Mouse (Mus musculus): ENCODE data around the gene Immp1l. TPM values are rescaled to one million over a fixed set of nuclear protein-coding genes. Genes with fewer than 3 reads are reported as not detected.

Gene Immp1l
- polyA plus RNA-seq, 1 experiment from 2014 or later: 111 TPM

- 92% methylated on average over 1 of the region's 1 CpGs for WGBS (ENCODE audit: insufficient replicate concordance)
- no peaks in the 10 kb centered on the region for H3K27me3 ChIP-seq (ENCODE audit: control insufficient read depth, insufficient read depth, low read length)
- H3K9ac ChIP-seq (ENCODE audit: low read depth, low read length): no peak overlapping the region
- H3K4me3 ChIP-seq (ENCODE audit: low read depth, low read length): no peak overlapping the region
- ATAC-seq (replicated peaks; ENCODE audit: insufficient number of reproducible peaks, low FRiP score, low TSS enrichment): no peak
- no peaks in the 10 kb centered on the region for H3K9me3 ChIP-seq (replicated peaks; ENCODE audit: control insufficient read depth, low read length)
- H3K4me2 ChIP-seq: no peak overlapping the region
- no peak overlapping the region for H3K27ac ChIP-seq (ENCODE audit: low read depth, low read length)
- no peaks in the 10 kb centered on the region for H3K4me1 ChIP-seq (ENCODE audit: control insufficient read depth, insufficient read depth, low read length)
- H3K36me3 ChIP-seq (ENCODE audit: control insufficient read depth, insufficient read depth, low read length): no peaks in the 10 kb centered on the region
These were observed 12.2 kb downstream of the Immp1l start for GRCm38 (mm10) chr2:105916671-105917070.

- Histone ChIP-seq H3K4me2 (no peak overlapping the region), H3K9ac (ENCODE audit: low read depth, low read length) (no peak overlapping the region), H3K27ac (ENCODE audit: low read depth, low read length) (no peak overlapping the region), H3K9me3 (replicated peaks; ENCODE audit: control insufficient read depth, low read length) (no peaks in the 10 kb centered on the region), H3K27me3 (ENCODE audit: control insufficient read depth, insufficient read depth, low read length) (no peaks in the 10 kb centered on the region), H3K4me1 (ENCODE audit: control insufficient read depth, insufficient read depth, low read length) (no peaks in the 10 kb centered on the region), H3K4me3 (ENCODE audit: low read depth, low read length) (no peak overlapping the region), H3K36me3 (ENCODE audit: control insufficient read depth, insufficient read depth, low read length) (no peaks in the 10 kb centered on the region)
- ATAC-seq (replicated peaks; ENCODE audit: insufficient number of reproducible peaks, low FRiP score, low TSS enrichment): no peak
- WGBS (ENCODE audit: insufficient replicate concordance): 74% methylated on average over 5 of the region's 5 CpGs
These were observed 13.3 kb downstream of the Immp1l start for GRCm38 (mm10) chr2:105917623-105918346.

- H3K36me3 ChIP-seq (ENCODE audit: control insufficient read depth, insufficient read depth, low read length): no peaks in the 10 kb centered on the region
- H3K9ac ChIP-seq (ENCODE audit: low read depth, low read length): no peak overlapping the region
- H3K9me3 ChIP-seq (replicated peaks; ENCODE audit: control insufficient read depth, low read length): no peaks in the 10 kb centered on the region
- ATAC-seq (replicated peaks; ENCODE audit: insufficient number of reproducible peaks, low FRiP score, low TSS enrichment): no peak
- H3K4me1 ChIP-seq (ENCODE audit: control insufficient read depth, insufficient read depth, low read length): peaks cover 5% of the 10 kb centered on the region; the same call in 1 of the 2 replicates
- no peaks in the 10 kb centered on the region for H3K27me3 ChIP-seq (ENCODE audit: control insufficient read depth, insufficient read depth, low read length)
- WGBS (ENCODE audit: insufficient replicate concordance): 93% methylated on average over 2 of the region's 2 CpGs
- no peak overlapping the region for H3K4me2 ChIP-seq
- H3K27ac ChIP-seq (ENCODE audit: low read depth, low read length): no peak overlapping the region
- no peak overlapping the region for H3K4me3 ChIP-seq (ENCODE audit: low read depth, low read length)
These were observed 45.7 kb downstream of the Immp1l start for GRCm38 (mm10) chr2:105950131-105950530.

- peaks cover 5% of the 10 kb centered on the region; the same call in 1 of the 2 replicates for H3K4me1 ChIP-seq (ENCODE audit: control insufficient read depth, insufficient read depth, low read length)
- no peak for ATAC-seq (replicated peaks; ENCODE audit: insufficient number of reproducible peaks, low FRiP score, low TSS enrichment)
These were observed 47.0 kb downstream of the Immp1l start for GRCm38 (mm10) chr2:105951350-105951940.

GRCm38 (mm10) chr2:105953862-105954261 lies 49.4 kb downstream of the Immp1l start:
- no peak for ATAC-seq (replicated peaks; ENCODE audit: insufficient number of reproducible peaks, low FRiP score, low TSS enrichment)
- no peak overlapping the region for H3K27ac ChIP-seq (ENCODE audit: low read depth, low read length)
- no peak overlapping the region for H3K4me2 ChIP-seq

More at GRCm38 (mm10) chr2:105951350-105951940, 47.0 kb downstream of the Immp1l start:
- Histone ChIP-seq H3K36me3 (ENCODE audit: control insufficient read depth, insufficient read depth, low read length) (no peaks in the 10 kb centered on the region), H3K4me2 (no peak overlapping the region), H3K27me3 (ENCODE audit: control insufficient read depth, insufficient read depth, low read length) (no peaks in the 10 kb centered on the region), H3K4me3 (ENCODE audit: low read depth, low read length) (no peak overlapping the region), H3K27ac (ENCODE audit: low read depth, low read length) (no peak overlapping the region), H3K9me3 (replicated peaks; ENCODE audit: control insufficient read depth, low read length) (no peaks in the 10 kb centered on the region), H3K9ac (ENCODE audit: low read depth, low read length) (no peak overlapping the region)
- 88% methylated on average over 1 of the region's 1 CpGs for WGBS (ENCODE audit: insufficient replicate concordance)

GRCm38 (mm10) chr2:105963447-105963846 lies 59.0 kb downstream of the Immp1l start:
- 91% methylated on average over 1 of the region's 1 CpGs for WGBS (ENCODE audit: insufficient replicate concordance)
- H3K4me1 ChIP-seq (ENCODE audit: control insufficient read depth, insufficient read depth, low read length): no peaks in the 10 kb centered on the region
- H3K4me3 ChIP-seq (ENCODE audit: low read depth, low read length): no peak overlapping the region
- no peak overlapping the region for H3K9ac ChIP-seq (ENCODE audit: low read depth, low read length)
- H3K9me3 ChIP-seq (replicated peaks; ENCODE audit: control insufficient read depth, low read length): no peaks in the 10 kb centered on the region
- no peak overlapping the region for H3K27ac ChIP-seq (ENCODE audit: low read depth, low read length)
- H3K4me2 ChIP-seq: no peak overlapping the region
- H3K27me3 ChIP-seq (ENCODE audit: control insufficient read depth, insufficient read depth, low read length): no peaks in the 10 kb centered on the region
- ATAC-seq (replicated peaks; ENCODE audit: insufficient number of reproducible peaks, low FRiP score, low TSS enrichment): no peak
- no peaks in the 10 kb centered on the region for H3K36me3 ChIP-seq (ENCODE audit: control insufficient read depth, insufficient read depth, low read length)

More at GRCm38 (mm10) chr2:105953862-105954261, 49.4 kb downstream of the Immp1l start:
- Histone ChIP-seq H3K9me3 (replicated peaks; ENCODE audit: control insufficient read depth, low read length) (no peaks in the 10 kb centered on the region), H3K27me3 (ENCODE audit: control insufficient read depth, insufficient read depth, low read length) (no peaks in the 10 kb centered on the region), H3K9ac (ENCODE audit: low read depth, low read length) (no peak overlapping the region), H3K4me1 (ENCODE audit: control insufficient read depth, insufficient read depth, low read length) (peaks cover 8% of the 10 kb centered on the region; the same call in 1 of the 2 replicates), H3K36me3 (ENCODE audit: control insufficient read depth, insufficient read depth, low read length) (no peaks in the 10 kb centered on the region), H3K4me3 (ENCODE audit: low read depth, low read length) (no peak overlapping the region)
- 43% methylated on average over 4 of the region's 4 CpGs for WGBS (ENCODE audit: insufficient replicate concordance)

GRCm38 (mm10) chr2:105973941-105974340 lies 69.5 kb downstream of the Immp1l start:
- Histone ChIP-seq H3K4me3 (ENCODE audit: low read depth, low read length) (no peak overlapping the region), H3K27ac (ENCODE audit: low read depth, low read length) (no peak overlapping the region), H3K36me3 (ENCODE audit: control insufficient read depth, insufficient read depth, low read length) (no peaks in the 10 kb centered on the region), H3K4me2 (no peak overlapping the region), H3K27me3 (ENCODE audit: control insufficient read depth, insufficient read depth, low read length) (no peaks in the 10 kb centered on the region), H3K4me1 (ENCODE audit: control insufficient read depth, insufficient read depth, low read length) (no peaks in the 10 kb centered on the region), H3K9ac (ENCODE audit: low read depth, low read length) (no peak overlapping the region), H3K9me3 (replicated peaks; ENCODE audit: control insufficient read depth, low read length) (no peaks in the 10 kb centered on the region)
- 41% methylated on average over 2 of the region's 2 CpGs for whole genome bisulfite sequencing (ENCODE audit: insufficient replicate concordance)
- no peak for ATAC-seq (replicated peaks; ENCODE audit: insufficient number of reproducible peaks, low FRiP score, low TSS enrichment)

- H3K27ac ChIP-seq (ENCODE audit: low read depth, low read length): no peak overlapping the region
- no peaks in the 10 kb centered on the region for H3K27me3 ChIP-seq (ENCODE audit: control insufficient read depth, insufficient read depth, low read length)
- H3K9me3 ChIP-seq (replicated peaks; ENCODE audit: control insufficient read depth, low read length): no peaks in the 10 kb centered on the region
- no peak overlapping the region for H3K4me3 ChIP-seq (ENCODE audit: low read depth, low read length)
- H3K36me3 ChIP-seq (ENCODE audit: control insufficient read depth, insufficient read depth, low read length): no peaks in the 10 kb centered on the region
- H3K4me1 ChIP-seq (ENCODE audit: control insufficient read depth, insufficient read depth, low read length): no peaks in the 10 kb centered on the region
- no peak overlapping the region for H3K4me2 ChIP-seq
- H3K9ac ChIP-seq (ENCODE audit: low read depth, low read length): no peak overlapping the region
- 86% methylated on average over 2 of the region's 2 CpGs for WGBS (ENCODE audit: insufficient replicate concordance)
- no peak for ATAC-seq (replicated peaks; ENCODE audit: insufficient number of reproducible peaks, low FRiP score, low TSS enrichment)
These were observed 73.6 kb downstream of the Immp1l start for GRCm38 (mm10) chr2:105978065-105978464.
